Mouse (Mus musculus): ENCODE data around the gene Rps6ka3. TPM values are rescaled to one million over a fixed set of nuclear protein-coding genes. Genes with fewer than 3 reads are reported as not detected.

The Rps6ka3 gene
- polyA plus RNA-seq, 1 experiment from 2014 or later, result 3.1 TPM

GRCm38 (mm10) chrX:159255123-159255978 is 45.2 kb downstream of the Rps6ka3 start:
- H3K36me3 ChIP-seq, result no peaks in the 10 kb centered on the region
- peak overlapping the region; percentile 63 for H3K4me2 ChIP-seq
- peak overlapping the region; percentile 63 for H3K9ac ChIP-seq
- 17% methylated on average over 53 of the region's 71 CpGs for WGBS
- peak overlapping the region; percentile 67 for H3K4me3 ChIP-seq
- H3K4me1 ChIP-seq (replicated peaks), result peaks cover 3% of the 10 kb centered on the region; the same call in 1 of the 2 replicates
- peak; percentile 97 for ATAC-seq (ENCODE audit: low FRiP score, low read depth)
- H3K27ac ChIP-seq (replicated peaks), result peak overlapping the region; percentile 83
- H3K9me3 ChIP-seq, result no peaks in the 10 kb centered on the region
- no peaks in the 10 kb centered on the region for H3K27me3 ChIP-seq

DNA sequence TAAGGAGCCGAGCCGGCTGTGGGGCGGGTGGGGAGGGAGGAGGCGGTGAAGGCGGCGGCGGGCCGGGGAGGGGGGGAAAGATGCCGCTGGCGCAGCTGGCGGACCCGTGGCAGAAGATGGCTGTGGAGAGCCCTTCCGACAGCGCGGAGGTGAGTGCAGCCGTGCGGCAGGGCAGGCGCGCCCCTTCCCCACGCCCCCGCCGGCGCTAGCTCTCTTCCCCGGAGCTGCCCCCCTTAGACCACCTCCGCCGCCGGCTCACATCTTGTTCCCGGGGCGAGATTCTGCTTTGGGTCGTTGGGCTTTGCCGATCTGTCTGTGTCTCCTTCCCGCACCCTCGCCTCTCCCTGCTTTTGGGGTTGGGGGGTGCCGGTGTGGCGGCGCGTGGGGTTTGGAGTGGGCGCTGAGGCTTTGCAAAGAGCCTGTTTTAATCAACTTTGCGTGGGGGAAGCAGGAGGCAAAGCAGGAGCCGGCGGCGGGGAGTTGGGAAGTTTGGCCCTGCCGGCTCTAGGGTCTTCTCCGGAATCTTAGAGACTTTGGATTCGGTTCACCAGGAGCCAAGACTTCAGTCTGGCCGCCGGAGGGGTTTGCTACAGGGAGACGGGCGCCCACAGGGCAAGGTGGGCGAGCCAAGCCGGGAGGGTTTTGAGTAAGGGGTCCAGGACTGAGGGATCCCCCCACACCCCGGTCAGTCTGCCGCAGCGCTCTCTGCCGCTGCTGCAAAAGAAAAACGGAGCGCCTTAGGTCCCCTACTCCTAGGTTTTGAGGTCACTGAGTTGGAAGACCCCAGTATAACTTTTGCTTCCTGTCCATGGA is 46.1 kb downstream of the Rps6ka3 start:
- H3K4me3 ChIP-seq, result peak overlapping the region; percentile 67
- peak overlapping the region; percentile 83 for H3K27ac ChIP-seq (replicated peaks)
- peak overlapping the region; percentile 63 for H3K9ac ChIP-seq
- H3K4me2 ChIP-seq, result peak overlapping the region; percentile 68
- H3K9me3 ChIP-seq, result no peaks in the 10 kb centered on the region
- WGBS, result 14% methylated on average over 44 of the region's 57 CpGs
- no peaks in the 10 kb centered on the region for H3K36me3 ChIP-seq
- peaks cover 3% of the 10 kb centered on the region; the same call in 1 of the 2 replicates for H3K4me1 ChIP-seq (replicated peaks)
- peak; percentile 39 for ATAC-seq (ENCODE audit: low FRiP score, low read depth)
- no peaks in the 10 kb centered on the region for H3K27me3 ChIP-seq

- no peaks in the 10 kb centered on the region for H3K9me3 ChIP-seq
- peak overlapping the region; percentile 83; the same call in 1 of the 2 replicates for H3K27ac ChIP-seq (replicated peaks)
- no peaks in the 10 kb centered on the region for H3K27me3 ChIP-seq
- H3K36me3 ChIP-seq, result no peaks in the 10 kb centered on the region
- WGBS, result 23% methylated on average over 20 of the region's 20 CpGs
- peaks cover 3% of the 10 kb centered on the region; the same call in 1 of the 2 replicates for H3K4me1 ChIP-seq (replicated peaks)
- H3K9ac ChIP-seq, result peak overlapping the region; percentile 63
- H3K4me2 ChIP-seq, result peak overlapping the region; percentile 68
- H3K4me3 ChIP-seq, result peak overlapping the region; percentile 67
- no peak for ATAC-seq (ENCODE audit: low FRiP score, low read depth)
Measured at GRCm38 (mm10) chrX:159256921-159257421, 46.9 kb downstream of the Rps6ka3 start.

DNA sequence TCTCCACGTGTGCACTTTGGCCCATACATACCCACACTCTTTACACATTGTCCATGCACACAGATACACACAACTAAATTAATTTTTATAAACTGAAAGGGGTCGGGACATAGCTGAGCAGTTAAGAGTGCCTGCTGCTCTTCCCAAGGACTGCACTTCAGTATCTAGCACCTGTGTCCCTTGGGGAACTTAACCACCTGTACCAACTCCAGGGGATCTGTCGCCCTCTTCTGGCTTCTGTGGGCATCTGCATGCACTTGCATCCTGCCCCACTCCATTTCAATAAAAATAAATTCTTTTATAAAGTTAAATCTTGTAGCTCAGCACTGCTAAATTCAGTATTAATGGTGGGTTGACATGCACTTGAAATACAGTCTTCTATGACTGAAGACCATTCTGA is 54.6 kb downstream of the Rps6ka3 start:
- H3K27me3 ChIP-seq, result no peaks in the 10 kb centered on the region
- H3K36me3 ChIP-seq, result no peaks in the 10 kb centered on the region
- no peaks in the 10 kb centered on the region for H3K4me1 ChIP-seq (replicated peaks)
- 45% methylated on average over 3 of the region's 3 CpGs for WGBS
- no peak for ATAC-seq (ENCODE audit: low FRiP score, low read depth)
- no peak overlapping the region for H3K9ac ChIP-seq
- H3K27ac ChIP-seq (replicated peaks), result no peak overlapping the region
- H3K4me3 ChIP-seq, result no peak overlapping the region
- no peaks in the 10 kb centered on the region for H3K9me3 ChIP-seq
- no peak overlapping the region for H3K4me2 ChIP-seq

DNA sequence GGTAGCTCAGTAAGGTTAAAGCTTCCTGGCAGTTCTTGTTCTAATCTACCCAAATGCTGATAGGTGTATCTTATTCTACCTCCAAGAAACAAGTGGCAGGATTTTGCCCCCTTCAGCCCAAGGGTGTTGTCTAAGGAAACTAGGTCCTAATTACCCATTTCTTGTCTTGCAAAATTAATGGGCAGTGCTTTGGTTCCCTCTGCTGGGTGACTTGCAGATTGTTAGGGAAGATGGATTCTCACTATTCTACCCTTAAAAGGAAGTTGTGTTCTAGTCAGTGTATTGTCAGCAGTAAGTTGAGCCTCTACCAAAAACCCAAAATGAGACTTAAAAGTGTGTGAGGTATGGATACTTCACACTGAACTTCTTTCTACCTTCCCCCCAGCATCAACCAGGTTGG is 59.0 kb downstream of the Rps6ka3 start:
- H3K4me3 ChIP-seq, result no peak overlapping the region
- H3K9ac ChIP-seq, result no peak overlapping the region
- H3K9me3 ChIP-seq, result no peaks in the 10 kb centered on the region
- H3K27me3 ChIP-seq, result no peaks in the 10 kb centered on the region
- H3K4me2 ChIP-seq, result no peak overlapping the region
- H3K27ac ChIP-seq (replicated peaks), result no peak overlapping the region
- H3K36me3 ChIP-seq, result no peaks in the 10 kb centered on the region
- no peaks in the 10 kb centered on the region for H3K4me1 ChIP-seq (replicated peaks)
- ATAC-seq (ENCODE audit: low FRiP score, low read depth), result no peak

- Histone ChIP-seq H3K9ac (no peak overlapping the region), H3K9me3 (no peaks in the 10 kb centered on the region), H3K4me1 (replicated peaks) (no peaks in the 10 kb centered on the region), H3K27me3 (no peaks in the 10 kb centered on the region), H3K36me3 (no peaks in the 10 kb centered on the region), H3K27ac (replicated peaks) (no peak overlapping the region), H3K4me3 (no peak overlapping the region), H3K4me2 (no peak overlapping the region)
- ATAC-seq (ENCODE audit: low FRiP score, low read depth), result no peak
- 76% methylated on average over 5 of the region's 5 CpGs for WGBS
Measured at GRCm38 (mm10) chrX:159286765-159287164, 76.7 kb downstream of the Rps6ka3 start.

DNA sequence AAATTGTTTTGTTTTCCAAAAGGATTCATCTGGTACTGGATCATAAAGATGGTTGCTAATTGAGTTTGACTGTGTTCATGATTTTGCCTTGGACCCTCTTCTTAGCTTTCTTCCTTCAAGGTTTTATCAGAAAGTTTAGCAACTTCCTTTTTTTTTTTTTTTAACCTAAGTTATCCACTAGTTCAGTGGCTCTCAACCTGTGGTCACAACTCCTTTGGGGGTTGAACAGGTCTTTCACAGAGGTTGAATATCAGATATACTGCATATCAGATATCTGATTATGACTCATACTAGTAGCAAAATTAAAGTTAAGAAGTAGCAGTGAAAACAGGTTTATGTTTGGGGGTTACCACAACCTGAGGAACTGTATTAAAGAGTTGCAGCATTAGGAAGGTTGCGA is 85.8 kb downstream of the Rps6ka3 start:
- no peaks in the 10 kb centered on the region for H3K36me3 ChIP-seq
- no peak for ATAC-seq (ENCODE audit: low FRiP score, low read depth)
- no peaks in the 10 kb centered on the region for H3K4me1 ChIP-seq (replicated peaks)
- no peak overlapping the region for H3K27ac ChIP-seq (replicated peaks)
- no peaks in the 10 kb centered on the region for H3K9me3 ChIP-seq
- H3K4me3 ChIP-seq, result no peak overlapping the region
- WGBS, result 97% methylated on average over 1 of the region's 1 CpGs
- H3K27me3 ChIP-seq, result no peaks in the 10 kb centered on the region
- no peak overlapping the region for H3K4me2 ChIP-seq
- H3K9ac ChIP-seq, result no peak overlapping the region

DNA sequence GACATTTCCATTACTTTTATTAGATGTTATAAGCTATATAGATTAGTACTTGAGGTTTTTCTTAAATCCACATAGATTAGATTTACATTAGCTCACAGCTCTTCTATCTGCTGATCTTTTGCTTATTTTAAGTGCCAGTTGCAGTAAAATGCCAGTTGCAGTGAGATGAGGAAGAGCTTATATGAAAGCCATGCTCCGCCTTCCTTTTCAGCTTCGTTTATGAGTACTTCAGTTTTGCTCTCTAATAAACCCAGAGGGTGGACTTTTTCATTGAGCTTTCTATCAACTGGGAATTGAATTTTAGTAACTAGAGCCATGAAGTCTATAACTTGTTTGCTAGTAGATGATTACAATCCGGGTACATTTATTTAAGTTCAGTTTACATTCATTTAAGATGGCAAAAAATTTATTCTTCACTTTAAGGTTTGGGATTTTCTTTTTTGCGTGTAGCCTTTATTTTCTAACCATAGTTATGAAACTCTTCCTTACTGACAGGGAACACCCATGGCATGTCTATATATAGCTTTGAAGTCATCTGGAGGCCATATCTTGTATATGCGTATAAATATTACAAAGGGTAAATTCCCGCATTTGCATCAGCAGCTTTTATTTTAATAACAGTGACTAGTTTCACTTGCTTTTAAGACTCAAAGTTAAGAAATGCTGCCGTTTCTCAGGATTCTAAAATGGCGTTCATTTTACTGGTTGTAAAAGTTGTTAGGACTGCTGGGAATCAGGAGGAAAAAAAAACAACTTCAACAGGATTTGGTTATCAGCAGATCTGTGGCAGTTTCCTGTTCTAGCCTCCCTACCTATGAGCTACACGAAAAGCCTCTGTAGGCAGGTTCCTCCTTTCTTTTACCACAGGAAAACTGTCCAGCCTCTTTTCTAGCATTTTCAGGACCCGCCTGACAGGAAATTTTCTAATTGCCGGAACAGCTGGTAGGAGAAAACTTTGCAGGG is 92.5 kb downstream of the Rps6ka3 start:
- no peak overlapping the region for H3K4me3 ChIP-seq
- no peaks in the 10 kb centered on the region for H3K27me3 ChIP-seq
- no peak overlapping the region for H3K4me2 ChIP-seq
- ATAC-seq (ENCODE audit: low FRiP score, low read depth), result no peak
- H3K9ac ChIP-seq, result no peak overlapping the region
- no peaks in the 10 kb centered on the region for H3K36me3 ChIP-seq
- no peaks in the 10 kb centered on the region for H3K9me3 ChIP-seq
- no peaks in the 10 kb centered on the region for H3K4me1 ChIP-seq (replicated peaks)
- WGBS, result 86% methylated on average over 11 of the region's 11 CpGs
- no peak overlapping the region for H3K27ac ChIP-seq (replicated peaks)

DNA sequence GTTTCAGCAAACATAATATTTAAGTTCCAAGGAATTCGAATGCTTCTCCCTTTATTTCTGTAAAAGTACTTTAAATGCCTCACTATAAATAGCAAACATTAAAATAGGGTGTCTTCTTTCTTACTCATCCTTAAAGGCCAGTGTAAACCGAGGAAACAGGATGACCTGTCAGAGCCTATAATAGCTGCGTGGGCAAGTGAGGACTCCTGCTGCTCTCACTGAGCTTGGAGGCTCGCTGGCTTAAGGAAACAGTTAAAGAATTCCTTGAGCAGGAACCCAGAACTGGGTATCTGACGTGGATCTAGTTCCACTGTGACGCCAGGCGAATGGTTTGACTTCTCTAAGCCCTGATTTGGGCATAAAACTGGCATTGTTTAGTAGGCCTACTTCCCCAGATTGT is 105.2 kb downstream of the Rps6ka3 start:
- 66% methylated on average over 7 of the region's 7 CpGs for WGBS
- H3K4me2 ChIP-seq, result no peak overlapping the region

DNA sequence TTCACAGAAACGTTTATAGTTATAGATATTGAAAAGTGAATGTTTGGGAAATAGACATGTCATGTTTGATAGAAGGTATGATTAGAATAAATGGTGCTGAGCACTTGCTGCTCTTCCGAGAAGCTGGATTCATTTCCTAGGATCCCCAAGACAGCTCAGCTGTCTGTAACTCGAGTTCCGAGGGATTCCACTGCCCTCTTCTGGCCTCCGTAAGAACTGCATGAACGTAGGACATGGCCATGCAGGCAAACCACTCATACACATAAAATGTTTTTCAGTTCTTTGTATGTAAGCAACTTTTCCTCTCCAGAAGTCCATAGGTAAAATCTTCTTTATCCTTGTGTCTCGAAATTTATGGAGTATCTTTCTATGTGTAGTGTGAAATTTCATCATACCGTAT is 111.2 kb downstream of the Rps6ka3 start:
- no peaks in the 10 kb centered on the region for H3K9me3 ChIP-seq
- H3K4me3 ChIP-seq, result no peak overlapping the region
- no peaks in the 10 kb centered on the region for H3K4me1 ChIP-seq (replicated peaks)
- H3K27ac ChIP-seq (replicated peaks), result no peak overlapping the region
- H3K4me2 ChIP-seq, result no peak overlapping the region
- H3K27me3 ChIP-seq, result no peaks in the 10 kb centered on the region
- H3K36me3 ChIP-seq, result no peaks in the 10 kb centered on the region
- no peak for ATAC-seq (ENCODE audit: low FRiP score, low read depth)
- no peak overlapping the region for H3K9ac ChIP-seq
- 27% methylated on average over 8 of the region's 8 CpGs for WGBS

More for the DNA sequence above, 105.2 kb downstream of the Rps6ka3 start:
- H3K36me3 ChIP-seq, result no peaks in the 10 kb centered on the region
- H3K27me3 ChIP-seq, result no peaks in the 10 kb centered on the region
- H3K4me3 ChIP-seq, result no peak overlapping the region
- H3K27ac ChIP-seq (replicated peaks), result no peak overlapping the region
- H3K4me1 ChIP-seq (replicated peaks), result no peaks in the 10 kb centered on the region
- ATAC-seq (ENCODE audit: low FRiP score, low read depth), result no peak
- H3K9me3 ChIP-seq, result no peaks in the 10 kb centered on the region
- no peak overlapping the region for H3K9ac ChIP-seq

DNA sequence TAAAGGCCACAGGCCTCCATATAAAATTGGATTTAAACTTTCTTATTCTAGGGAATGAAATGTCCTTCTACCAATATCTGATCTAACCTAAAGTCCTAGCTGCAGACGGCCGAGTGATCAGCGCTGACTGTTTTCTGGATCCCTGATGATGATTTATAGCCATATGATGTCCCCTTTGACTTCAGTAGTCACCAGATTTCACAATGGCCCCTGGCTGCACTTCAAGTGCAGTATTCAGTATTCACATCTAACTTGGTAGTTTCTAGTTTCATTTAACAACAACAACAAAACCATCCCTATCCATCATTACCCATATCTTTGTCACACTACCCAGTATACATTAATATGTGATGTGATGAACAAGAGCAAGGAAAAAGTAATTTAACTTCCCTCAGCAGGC is 154.4 kb downstream of the Rps6ka3 start:
- ATAC-seq (ENCODE audit: low FRiP score, low read depth), result no peak
- Histone ChIP-seq H3K4me3 (no peak overlapping the region), H3K36me3 (0 out of 2 replicates have a peak, but pooled peaks cover 3% of the 10 kb centered on the region), H3K27ac (replicated peaks) (no peak overlapping the region), H3K27me3 (no peaks in the 10 kb centered on the region), H3K4me2 (no peak overlapping the region), H3K9ac (no peak overlapping the region), H3K4me1 (replicated peaks) (no peaks in the 10 kb centered on the region), H3K9me3 (no peaks in the 10 kb centered on the region)
- 89% methylated on average over 3 of the region's 3 CpGs for WGBS

Measured in hindbrain, embryonic 15.5 days (tissue).